Mouse (Mus musculus): ENCODE measurements around the gene Stoml1. TPM values are rescaled to one million over a fixed set of nuclear protein-coding genes. Genes with fewer than 3 reads are reported as not detected.

Gene Stoml1
- total RNA-seq, 1 experiment, result 51.7 TPM

GRCm38 (mm10) chr9:58310043-58310660, 57.2 kb downstream of the Stoml1 start:
- in situ Hi-C loops (cut with MboI; ENCODE audit: low sequenced_read_pairs in 2 of 2, unreplicated experiment in 2 of 2), result no loop called here
- H3K4me1 ChIP-seq (ENCODE audit: control insufficient read depth in 2 of 2, insufficient read depth in 2 of 2, low read length in 2 of 2, poor library complexity in 1 of 2), result peaks cover 0 to 4% of the 10 kb centered on the region in 2 experiments; a peak in 1 of 4 replicates
- no peak for DNase-seq (ENCODE audit: low read depth, low spot score)
- no peak for TF ChIP-seq ZNF384 (IDR thresholded peaks at IDR 0.05; ENCODE audit: low read depth, low read length)
- TF ChIP-seq HCFC1 (IDR thresholded peaks at IDR 0.05; ENCODE audit: borderline replicate concordance, insufficient read depth, low read length), result no peak
- TF ChIP-seq MAFK (IDR thresholded peaks at IDR 0.05; ENCODE audit: insufficient read depth, low read depth, low read length), result no peak
- no peak for TF ChIP-seq ZC3H11A (IDR thresholded peaks at IDR 0.05; ENCODE audit: borderline replicate concordance, low read depth, low read length)
- TF ChIP-seq CHD2 (IDR thresholded peaks at IDR 0.05; ENCODE audit: low read depth, low read length), result no peak
- H3K9me3 ChIP-seq (ENCODE audit: control insufficient read depth, insufficient read depth, low read depth, low read length), result no peaks in the 10 kb centered on the region
- no peak overlapping the region for H3K9ac ChIP-seq (ENCODE audit: insufficient read depth, low read depth, low read length, poor library complexity, severe bottlenecking)
- no peak overlapping the region for H3K4me3 ChIP-seq (ENCODE audit: insufficient read depth in 1 of 2, low read depth in 1 of 2, low read length in 2 of 2, poor library complexity in 1 of 2, severe bottlenecking in 1 of 2)
- H3K36me3 ChIP-seq (ENCODE audit: control insufficient read depth, insufficient read depth, low read length, poor library complexity, severe bottlenecking), result no peaks in the 10 kb centered on the region
- H3K27ac ChIP-seq (ENCODE audit: insufficient read depth, low read depth, low read length, poor library complexity, severe bottlenecking), result no peak overlapping the region

GRCm38 (mm10) chr9:58311191-58311910, 58.4 kb downstream of the Stoml1 start:
- TF ChIP-seq CHD2 (IDR thresholded peaks at IDR 0.05; ENCODE audit: low read depth, low read length), result no peak
- TF ChIP-seq ZNF384 (IDR thresholded peaks at IDR 0.05; ENCODE audit: low read depth, low read length), result no peak
- TF ChIP-seq HCFC1 (IDR thresholded peaks at IDR 0.05; ENCODE audit: borderline replicate concordance, insufficient read depth, low read length), result no peak
- no peak for TF ChIP-seq MAFK (IDR thresholded peaks at IDR 0.05; ENCODE audit: insufficient read depth, low read depth, low read length)
- no peak for TF ChIP-seq ZC3H11A (IDR thresholded peaks at IDR 0.05; ENCODE audit: borderline replicate concordance, low read depth, low read length)
- H3K9ac ChIP-seq (ENCODE audit: insufficient read depth, low read depth, low read length, poor library complexity, severe bottlenecking), result peak overlapping the region; percentile 57
- in situ Hi-C loops (cut with MboI; ENCODE audit: low sequenced_read_pairs in 2 of 2, unreplicated experiment in 2 of 2), result no loop called here
- H3K4me1 ChIP-seq (ENCODE audit: control insufficient read depth in 2 of 2, insufficient read depth in 2 of 2, low read length in 2 of 2, poor library complexity in 1 of 2), result peaks cover 0 to 2% of the 10 kb centered on the region in 2 experiments; a peak in 1 of 4 replicates
- H3K9me3 ChIP-seq (ENCODE audit: control insufficient read depth, insufficient read depth, low read depth, low read length), result no peaks in the 10 kb centered on the region
- DNase-seq (ENCODE audit: low read depth, low spot score), result no peak
- H3K27ac ChIP-seq (ENCODE audit: insufficient read depth, low read depth, low read length, poor library complexity, severe bottlenecking), result no peak overlapping the region
- H3K4me3 ChIP-seq (ENCODE audit: insufficient read depth in 1 of 2, low read depth in 1 of 2, low read length in 2 of 2, poor library complexity in 1 of 2, severe bottlenecking in 1 of 2), result peak overlapping the region; percentile 46 to 74; a peak in 3 of 4 replicates
- no peaks in the 10 kb centered on the region for H3K36me3 ChIP-seq (ENCODE audit: control insufficient read depth, insufficient read depth, low read length, poor library complexity, severe bottlenecking)

Other genes with a start within 250 kb of the Stoml1 start
- 1.7 and 3.0 TPM in 2 replicates for gene Cyp11a1, start 246.8 kb upstream of the Stoml1 start, total RNA-seq (2012; rRNA removed)
- 3.1 and 4.5 TPM in 2 replicates for gene Stra6, start 189.4 kb upstream of the Stoml1 start, total RNA-seq (2012; rRNA removed)
- 0.13 and 0.95 TPM in 2 replicates for gene Ccdc33, start 134.3 kb upstream of the Stoml1 start, total RNA-seq (2012; rRNA removed)
- gene Islr, start 48.9 kb upstream of the Stoml1 start, total RNA-seq (2012; rRNA removed), result 0.22 and 0.26 TPM in 2 replicates
- gene Islr2, start 48.8 kb upstream of the Stoml1 start, total RNA-seq (2012; rRNA removed), result 7.8 and 12.8 TPM in 2 replicates
- gene Pml, start 3.4 kb upstream of the Stoml1 start, total RNA-seq (2012; rRNA removed), result 72.6 and 112 TPM in 2 replicates
- gene Loxl1, start 60.0 kb downstream of the Stoml1 start, total RNA-seq (2012; rRNA removed), result 6.2 and 8.4 TPM in 2 replicates
- not detected in 2 replicates for gene Tbc1d21, start 117.3 kb downstream of the Stoml1 start, total RNA-seq (2012; rRNA removed)
- 4.8 and 5.4 TPM in 2 replicates for gene Insyn1, start 235.4 kb downstream of the Stoml1 start, total RNA-seq (2012; rRNA removed)

Measured in ES-E14 (cell line).